Mouse (Mus musculus): ENCODE measurements around the gene Olfr770.
"Not testable (repeated sequence)": the region's sequence is repeated elsewhere in the genome, so short reads cannot be mapped to it uniquely, and the experiment has no call there.

Olfr770 gene

DNA sequence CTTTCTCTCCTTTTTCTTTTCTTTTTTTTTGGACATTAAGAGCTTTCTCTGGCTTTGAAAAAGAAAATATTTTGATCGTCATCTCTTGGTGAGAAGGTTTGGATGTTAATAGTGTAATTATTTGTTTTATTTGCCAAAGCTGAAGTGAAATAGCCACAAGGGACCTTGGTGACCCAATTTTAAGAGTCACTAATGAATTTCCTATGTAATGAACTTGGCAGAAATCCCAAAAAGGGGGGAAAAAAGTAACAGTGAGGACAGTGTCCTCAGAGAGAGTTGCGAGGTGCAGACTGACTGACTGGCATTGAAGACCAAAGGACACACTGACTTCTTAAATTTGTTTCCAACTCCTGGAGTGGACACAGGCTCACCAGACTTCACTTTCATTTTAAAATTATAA lies at the start of gene Olfr770:
TSS of gene Olfr770 (minus strand) at position 101 of the 400 bp plus-strand sequence.
- DNase-seq (ENCODE audit: low read depth, low spot score) = no peak

DNA sequence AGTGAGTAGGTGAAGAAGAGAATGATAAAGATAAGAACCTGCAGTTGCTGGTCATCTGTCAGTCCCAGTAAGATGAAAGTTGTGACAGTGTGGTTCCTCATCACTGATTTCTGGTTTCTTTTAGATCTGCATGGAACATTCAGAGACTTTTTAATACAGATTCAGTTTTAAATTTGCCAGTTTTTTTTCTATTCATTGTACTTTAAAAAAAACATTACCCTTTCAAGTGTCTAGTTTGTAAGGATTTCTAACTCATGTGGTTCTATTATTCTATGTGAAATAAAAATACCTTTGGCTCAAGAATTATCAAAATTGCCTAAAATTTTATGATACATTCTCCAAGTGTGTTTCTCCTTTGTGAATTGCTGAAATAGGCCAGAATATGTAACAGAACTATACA lies 48.5 kb upstream of the Olfr770 start, which contains the start of gene Olfr773:
TSS of gene Olfr773 (minus strand) at position 101 of the 400 bp plus-strand sequence.
- DNase-seq (ENCODE audit: low read depth, low spot score) = not testable (repeated sequence)

DNA sequence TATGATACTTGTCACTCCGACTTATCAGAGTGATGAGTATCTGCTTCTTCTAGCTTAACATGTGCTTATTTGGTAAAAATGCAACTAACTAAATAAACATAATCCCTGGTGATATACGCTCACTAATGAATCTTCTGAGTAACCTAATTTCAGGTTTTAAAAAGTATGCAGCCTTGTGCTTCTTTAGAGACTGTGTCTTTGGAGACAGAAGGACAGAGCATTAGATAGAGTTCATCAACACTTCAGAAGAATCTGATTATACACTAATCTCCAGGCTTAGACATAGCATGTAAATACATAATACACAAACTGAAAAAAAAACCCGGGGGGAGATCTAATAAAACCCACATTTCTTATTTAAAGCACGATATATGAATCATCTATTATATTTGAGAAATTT lies 39.0 kb upstream of the Olfr770 start, which contains the start of gene Olfr772:
TSS of gene Olfr772 (minus strand) at position 101 of the 400 bp plus-strand sequence.
- DNase-seq (ENCODE audit: low read depth, low spot score) = not testable (repeated sequence)

DNA sequence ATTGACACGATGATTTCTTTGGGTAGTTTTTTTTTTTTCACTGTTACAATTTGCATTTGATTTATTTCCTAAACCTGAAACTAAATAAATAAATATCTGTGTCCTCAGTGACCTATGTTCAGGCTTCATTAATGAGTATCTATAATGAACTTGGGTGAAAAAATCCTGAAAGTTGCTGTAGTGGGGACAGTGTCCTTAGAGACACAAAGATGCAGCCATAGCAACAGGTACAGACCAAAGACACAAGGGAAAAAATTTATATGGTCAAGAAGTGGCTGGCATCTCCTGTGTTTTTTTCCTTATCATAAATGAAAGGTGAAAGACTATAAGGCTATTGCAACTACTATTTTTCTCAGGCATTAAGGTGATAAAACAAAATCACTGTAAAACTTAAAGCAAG lies 25.9 kb upstream of the Olfr770 start, which contains the start of gene Olfr771:
TSS of gene Olfr771 (minus strand) at position 101 of the 400 bp plus-strand sequence.
- no peak for DNase-seq (ENCODE audit: low read depth, low spot score)

DNA sequence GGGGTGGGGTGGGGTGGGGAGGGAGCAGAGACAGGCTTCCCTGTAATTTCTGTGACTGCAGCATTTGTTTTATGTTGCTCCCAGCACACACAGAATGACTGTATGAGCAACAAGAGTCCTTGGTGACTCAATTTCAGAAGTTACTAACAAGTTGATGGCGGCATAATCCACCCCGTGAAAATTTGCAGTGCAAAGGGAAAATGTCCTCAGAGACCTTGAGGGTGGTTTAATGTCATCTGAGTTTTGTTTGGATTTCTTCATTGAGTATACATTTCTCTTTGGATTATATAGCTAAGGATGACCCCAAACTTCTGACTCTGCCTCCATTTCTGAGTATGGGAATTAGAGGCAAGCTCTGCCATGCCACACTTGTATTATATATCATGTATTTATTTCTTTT lies 21.0 kb downstream of the Olfr770 start, which contains the start of gene Olfr769:
TSS of gene Olfr769 (minus strand) at position 101 of the 400 bp plus-strand sequence.
- no peak for DNase-seq (ENCODE audit: low read depth, low spot score)

DNA sequence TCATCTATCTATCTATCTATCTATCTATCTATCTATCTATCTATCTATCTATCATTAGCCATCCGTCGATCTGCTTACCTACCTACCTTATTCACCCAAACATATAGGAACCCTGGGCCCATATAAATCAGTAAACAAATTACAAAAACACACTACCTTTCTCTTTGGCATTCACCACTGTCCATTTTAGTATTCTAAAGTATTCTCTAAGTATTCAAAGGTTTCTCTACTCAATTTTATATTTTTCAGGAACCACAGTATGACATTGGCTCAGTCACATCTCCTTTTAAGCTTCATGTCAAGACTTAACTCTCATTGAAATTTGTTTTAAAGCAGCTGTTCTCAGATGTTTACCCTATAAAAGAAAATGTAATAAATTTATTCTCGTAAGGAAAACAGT lies 23.7 kb downstream of the Olfr770 start:
- DNase-seq (ENCODE audit: low read depth, low spot score) = no peak

DNA sequence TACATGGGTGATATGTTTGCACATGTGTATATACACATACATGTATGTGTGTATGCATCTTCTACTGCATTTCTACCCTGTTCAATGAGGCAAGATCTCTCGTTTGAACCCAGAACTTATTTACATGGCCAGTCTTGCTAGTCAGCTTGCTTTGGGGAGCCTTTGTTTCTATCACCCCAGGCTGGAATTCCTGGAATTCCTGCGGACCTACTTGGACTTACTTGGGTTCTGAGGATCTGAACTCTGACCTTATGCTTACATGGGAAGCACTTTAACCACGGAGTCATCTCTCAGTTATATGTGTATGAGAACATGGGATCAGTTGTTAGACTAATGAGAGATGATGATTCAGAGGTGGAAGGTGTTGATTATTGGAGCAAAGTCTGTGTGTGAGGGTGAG lies 37.6 kb downstream of the Olfr770 start:
- no peak for DNase-seq (ENCODE audit: low read depth, low spot score)

DNA sequence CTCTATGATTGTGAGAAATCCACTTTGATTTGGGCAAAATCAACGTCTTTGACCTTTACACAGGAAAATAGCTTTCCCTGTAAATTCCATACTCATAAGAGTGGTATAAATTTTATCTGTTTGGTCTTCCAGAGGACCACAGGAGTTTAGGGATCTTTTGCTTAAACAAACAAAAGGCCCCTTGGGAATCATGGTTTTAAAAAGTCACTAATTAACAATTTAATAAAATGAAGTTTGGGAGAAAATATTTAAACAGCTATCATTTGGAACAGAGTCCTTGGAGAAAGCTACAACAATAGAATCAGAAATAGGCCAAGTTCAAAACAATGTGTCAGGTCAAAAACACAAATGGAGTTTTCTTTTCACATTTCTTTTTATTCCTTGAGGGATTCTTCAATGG lies 39.5 kb downstream of the Olfr770 start, which contains the start of gene Olfr768:
TSS of gene Olfr768 (minus strand) at position 101 of the 400 bp plus-strand sequence.
- no peak for DNase-seq (ENCODE audit: low read depth, low spot score)

DNA sequence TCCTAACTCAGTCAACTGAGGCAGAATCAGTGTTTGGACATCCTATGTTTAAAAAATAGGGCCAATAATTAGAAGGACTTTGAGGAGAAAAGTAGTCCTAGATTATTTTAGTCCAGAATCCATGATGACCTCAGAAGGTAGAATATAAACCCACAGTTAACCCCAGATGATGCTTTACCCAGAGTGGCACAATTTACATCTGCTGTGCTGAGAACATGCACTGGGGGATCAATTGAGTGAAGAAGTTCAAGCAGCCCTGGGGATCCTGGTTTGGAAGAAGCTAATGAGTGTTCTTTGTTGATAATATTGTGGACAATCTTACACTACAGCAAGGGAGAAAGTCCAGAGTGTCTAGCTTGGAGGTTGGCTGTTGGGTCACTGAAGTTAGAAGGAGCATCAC lies 56.0 kb downstream of the Olfr770 start, which contains the start of gene Olfr767:
TSS of gene Olfr767 (minus strand) at position 101 of the 400 bp plus-strand sequence.
- DNase-seq (ENCODE audit: low read depth, low spot score) = not testable (repeated sequence)
